Mouse (Mus musculus) thymus, postnatal 25 days (tissue): ENCODE measurements around the gene Olfr1217.
"Not testable (repeated sequence)": the region's sequence is repeated elsewhere in the genome, so short reads cannot be mapped to it uniquely, and the experiment has no call there.

Source experiments
- DNase-seq: peaks from one replicate; pipeline ENCODE4 v3.0.0; 2022

Gene Olfr1217

GRCm38 (mm10) chr2:89031965-89032364 lies at the start of gene Olfr1217:
TSS of gene Olfr1217 (minus strand) at chr2:89032065.
- no peak for DNase-seq

- no peak for DNase-seq
Observed at GRCm38 (mm10) chr2:89081487-89081886, 49.6 kb upstream of the Olfr1217 start.

- DNase-seq, result no peak
Observed at GRCm38 (mm10) chr2:89061087-89061486, 29.2 kb upstream of the Olfr1217 start, which contains the start of gene Olfr1218. TSS of gene Olfr1218 (minus strand) at chr2:89061187.

GRCm38 (mm10) chr2:89021436-89021835 lies 10.4 kb downstream of the Olfr1217 start:
- DNase-seq, result not testable (repeated sequence)

GRCm38 (mm10) chr2:89018240-89018639 lies 13.6 kb downstream of the Olfr1217 start, which contains the start of gene Olfr1216:
TSS of gene Olfr1216 (minus strand) at chr2:89018340.
- DNase-seq, result no peak

- no peak for DNase-seq
Observed at GRCm38 (mm10) chr2:89006873-89007272, 25.0 kb downstream of the Olfr1217 start, which contains the start of gene Olfr1215. TSS of gene Olfr1215 (minus strand) at chr2:89006973.

GRCm38 (mm10) chr2:88992553-88992952 lies 39.3 kb downstream of the Olfr1217 start, which contains the start of gene Olfr1214:
TSS of gene Olfr1214 (minus strand) at chr2:88992653.
- DNase-seq, result no peak

- DNase-seq, result no peak
Observed at GRCm38 (mm10) chr2:88980181-88980580, 51.7 kb downstream of the Olfr1217 start, which contains the start of gene Gm13762. TSS of gene Gm13762 (minus strand) at chr2:88980281.
